Mouse (Mus musculus): ENCODE results near the gene Atg7. TPM values are rescaled to one million over a fixed set of nuclear protein-coding genes. Genes with fewer than 3 reads are reported as not detected.
"Not testable (repeated sequence)": the region's sequence is repeated elsewhere in the genome, so short reads cannot be mapped to it uniquely, and the experiment has no call there.

Atg7 gene
- 10 to 100 TPM; 15.3 to 16.1 TPM for total RNA-seq (2021)

DNA sequence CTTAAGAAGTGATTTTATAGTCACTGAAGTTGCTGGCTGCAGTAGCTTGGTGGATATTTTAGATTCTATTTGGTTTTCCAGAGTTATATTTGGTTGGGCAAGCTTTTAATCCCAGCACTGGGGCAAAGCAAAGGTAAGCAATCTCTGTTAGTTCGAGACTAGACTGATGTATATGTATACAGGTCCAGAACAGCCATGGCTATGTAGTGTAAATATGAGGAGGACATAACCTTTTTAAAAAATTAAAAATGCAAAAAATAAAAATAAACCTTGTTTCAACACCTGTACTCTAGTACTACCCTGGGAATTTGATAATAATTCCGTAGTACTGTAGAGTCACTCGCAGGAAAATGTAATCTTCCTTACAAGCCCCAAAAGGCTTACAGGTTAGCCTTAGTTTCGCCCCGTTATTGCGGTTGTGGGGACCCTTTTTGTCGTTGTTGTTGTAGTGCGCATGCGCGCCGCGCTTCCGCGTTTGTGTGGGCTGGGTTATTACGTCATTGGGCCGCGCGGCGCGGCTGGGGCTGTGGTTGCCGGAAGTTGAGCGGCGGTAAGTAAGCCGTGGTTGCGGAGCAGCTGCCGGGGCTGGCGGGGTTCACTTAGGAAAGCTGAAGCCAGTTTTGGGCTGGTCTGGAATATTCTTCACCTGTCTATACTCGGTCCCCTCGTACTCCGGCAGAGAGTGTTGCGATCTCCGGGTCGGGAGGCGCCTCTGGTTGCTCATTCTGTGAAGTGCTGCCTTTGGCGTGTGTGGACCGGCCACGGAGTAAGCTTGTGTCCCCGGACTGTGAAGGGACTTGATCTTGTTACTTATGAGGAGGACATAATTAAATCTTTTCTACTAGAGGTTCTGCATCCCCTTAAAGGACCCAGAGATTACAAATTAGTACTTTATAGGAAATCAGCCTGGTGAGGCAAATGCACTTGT is at the start of gene Atg7:
Atg7 (plus strand) TSS at position 497 of the 928 bp plus-strand sequence.
- peak; percentile 93 to 96 for DNase-seq
- intact Hi-C loops (cut with DNase I) = no loop called here

DNA sequence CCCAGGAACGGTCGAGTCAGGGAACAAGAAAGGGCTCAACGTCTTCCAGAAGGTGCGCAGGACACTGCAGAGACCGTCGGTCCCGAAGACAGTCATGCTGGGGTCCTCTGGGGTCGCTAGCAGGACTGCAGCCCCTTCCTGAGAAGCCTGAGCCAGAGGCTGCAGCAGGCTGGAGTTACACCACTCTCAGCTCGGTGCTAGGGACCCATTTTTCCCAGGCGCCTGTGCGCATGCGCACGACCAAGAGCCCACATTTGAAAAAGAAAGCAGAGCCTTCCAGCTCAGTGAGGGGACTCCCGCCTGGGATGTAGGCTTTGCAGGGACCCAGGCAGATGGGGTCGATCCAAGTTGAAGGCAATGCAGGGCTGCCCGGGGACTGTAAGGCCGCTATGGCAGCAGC is 28.8 kb upstream of the Atg7 start:
- peak; percentile 70 to 76 for DNase-seq
- intact Hi-C loops (cut with DNase I) = not testable (repeated sequence)

DNA sequence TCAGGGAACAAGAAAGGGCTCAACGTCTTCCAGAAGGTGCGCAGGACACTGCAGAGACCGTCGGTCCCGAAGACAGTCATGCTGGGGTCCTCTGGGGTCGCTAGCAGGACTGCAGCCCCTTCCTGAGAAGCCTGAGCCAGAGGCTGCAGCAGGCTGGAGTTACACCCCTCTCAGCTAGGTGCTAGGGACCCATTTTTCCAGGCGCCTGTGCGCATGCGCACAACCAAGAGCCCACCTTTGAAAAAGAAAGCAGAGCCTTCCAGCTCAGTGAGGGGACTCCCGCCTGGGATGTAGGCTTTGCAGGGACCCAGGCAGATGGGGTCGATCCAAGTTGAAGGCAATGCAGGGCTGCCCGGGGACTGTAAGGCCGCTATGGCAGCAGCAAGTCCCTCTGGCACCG is 9.0 kb upstream of the Atg7 start:
- intact Hi-C loops (cut with DNase I); DNase-seq: not testable (repeated sequence)

DNA sequence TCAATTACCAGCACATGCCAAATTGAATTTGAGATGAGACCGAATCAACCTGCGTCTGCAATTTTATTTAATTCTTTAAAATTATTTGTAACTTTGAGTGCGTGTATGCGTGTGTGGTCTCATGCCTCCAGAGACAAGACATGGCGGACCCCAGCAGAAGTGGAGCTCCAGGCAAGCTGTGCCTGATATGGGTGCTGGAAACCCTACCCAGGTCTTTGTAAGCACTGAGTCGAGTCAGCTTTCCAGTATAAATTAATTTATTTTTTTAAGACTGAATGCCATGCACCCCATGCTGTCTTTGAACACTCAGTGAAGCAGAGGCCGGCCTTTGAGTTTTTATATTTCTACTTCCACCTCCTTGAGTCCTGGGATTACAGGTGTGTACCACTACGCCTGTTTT is 819 bp downstream of the Atg7 start:
- intact Hi-C loops (cut with DNase I) = no loop called here
- no peak for DNase-seq

DNA sequence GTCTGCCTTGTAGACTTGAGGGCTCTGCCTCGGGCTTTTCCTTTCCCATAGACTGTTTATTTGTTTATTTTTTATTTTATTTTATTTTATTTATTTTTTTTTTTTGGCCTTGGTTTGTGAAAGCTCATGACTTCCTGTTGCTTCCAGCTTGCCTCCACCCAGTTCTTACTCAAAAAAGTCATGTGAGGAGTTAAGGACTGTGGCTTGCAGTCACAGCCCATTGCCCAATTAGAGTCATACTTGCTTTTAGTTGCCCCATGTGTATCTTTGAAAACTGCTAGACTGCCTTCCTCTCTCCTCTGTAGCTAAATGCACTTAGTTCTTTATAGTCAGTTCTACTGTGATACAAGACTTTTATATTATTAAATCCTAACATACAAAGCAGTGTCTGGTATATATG is 1.6 kb downstream of the Atg7 start:
- intact Hi-C loops (cut with DNase I) = no loop called here

DNA sequence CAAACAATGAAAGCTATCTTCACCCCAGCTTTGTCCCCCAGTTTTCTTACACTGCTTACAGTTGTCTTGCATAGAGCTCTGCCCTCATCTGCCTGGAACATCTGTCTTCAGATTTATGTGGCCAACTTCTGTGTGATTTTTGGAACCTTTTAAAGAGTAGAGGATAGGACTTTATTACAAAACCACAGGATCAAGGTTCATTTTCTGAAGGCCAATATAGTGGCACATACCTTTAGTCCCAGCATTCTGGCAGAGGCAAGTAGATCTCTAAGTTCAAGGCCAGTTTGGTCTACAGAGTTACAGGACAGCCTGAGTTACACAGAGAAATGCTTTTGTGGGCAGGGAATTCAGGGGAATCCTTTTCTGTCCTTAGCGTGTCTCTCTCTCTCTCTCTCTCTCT is 3.3 kb downstream of the Atg7 start:
- intact Hi-C loops (cut with DNase I) = no loop called here

More for the DNA sequence above, 1.6 kb downstream of the Atg7 start:
- DNase-seq = no peak

GRCm38 (mm10) chr6:114647011-114647410 is 4.1 kb downstream of the Atg7 start:
- no peak for DNase-seq
- intact Hi-C loops (cut with DNase I) = no loop called here

More for the DNA sequence above, 3.3 kb downstream of the Atg7 start:
- no peak for DNase-seq

GRCm38 (mm10) chr6:114648352-114649030 is 5.6 kb downstream of the Atg7 start:
- DNase-seq = no peak
- intact Hi-C loops (cut with DNase I) = no loop called here

DNA sequence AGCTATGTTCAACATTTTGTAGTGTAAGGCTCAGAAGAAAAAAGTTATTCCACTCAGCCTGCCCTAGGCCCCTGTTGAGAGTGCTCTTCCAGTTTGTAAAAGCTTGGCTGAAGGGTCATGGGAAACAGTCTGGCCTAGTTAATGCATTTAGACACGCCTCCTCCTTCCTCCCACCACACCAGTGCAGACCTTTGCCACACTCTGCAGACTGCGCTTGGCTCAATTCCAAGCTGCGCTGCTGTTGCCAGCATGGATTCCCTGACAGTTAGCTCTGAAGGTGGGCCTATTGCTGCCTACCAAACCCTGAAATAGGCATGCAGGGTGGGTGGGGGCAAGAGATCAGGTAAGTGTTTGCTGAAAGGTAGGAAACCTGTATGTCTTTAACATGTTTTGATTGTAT is 9.3 kb downstream of the Atg7 start:
- intact Hi-C loops (cut with DNase I) = no loop called here
- DNase-seq = no peak

DNA sequence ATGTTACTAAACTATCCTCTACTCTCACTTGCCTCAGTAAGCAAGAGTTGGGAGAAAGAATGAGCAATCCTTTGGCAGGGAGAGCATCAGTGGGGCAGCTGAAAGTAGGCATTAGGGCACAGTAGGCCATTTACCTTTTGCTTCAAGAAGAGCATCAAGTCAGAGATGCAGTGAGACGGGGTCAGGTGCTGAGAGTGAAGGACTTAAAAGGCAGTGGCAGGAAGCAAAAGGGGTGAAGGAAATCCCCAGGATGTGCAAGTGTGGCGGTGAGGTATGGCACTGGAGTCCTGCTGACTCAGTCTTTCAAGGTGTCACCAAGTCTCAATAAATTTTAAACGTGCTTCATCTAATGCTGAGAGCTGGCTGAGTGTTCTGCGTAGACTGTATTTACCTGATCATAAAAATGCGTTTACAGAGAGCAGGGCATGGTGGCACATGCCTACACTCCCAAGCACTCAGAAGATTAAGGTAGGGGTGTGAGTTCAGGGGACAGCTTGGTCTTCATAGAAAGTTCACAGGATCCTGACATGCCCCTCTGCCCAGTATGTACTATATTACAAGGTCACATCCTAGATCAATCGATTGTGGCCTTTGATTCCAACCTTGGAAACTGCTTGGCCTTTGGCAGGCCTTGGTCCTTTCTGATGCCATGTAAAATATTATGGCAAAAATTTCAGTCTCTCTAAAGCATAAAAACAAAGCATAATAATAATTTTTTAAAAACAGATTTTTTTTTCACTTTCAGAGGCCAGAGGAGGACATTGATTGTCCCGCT is 14.1 kb downstream of the Atg7 start:
- intact Hi-C loops (cut with DNase I) = no loop called here
- DNase-seq = no peak

GRCm38 (mm10) chr6:114657807-114658206 is 14.9 kb downstream of the Atg7 start:
- no peak for DNase-seq
- intact Hi-C loops (cut with DNase I) = no loop called here

- intact Hi-C loops (cut with DNase I) = no loop called here
- no peak for DNase-seq
These were observed 16.5 kb downstream of the Atg7 start for GRCm38 (mm10) chr6:114659278-114659991.

GRCm38 (mm10) chr6:114659992-114660800 is 17.3 kb downstream of the Atg7 start:
- intact Hi-C loops (cut with DNase I) = no loop called here
- no peak for DNase-seq

GRCm38 (mm10) chr6:114663707-114664106 is 20.8 kb downstream of the Atg7 start:
- intact Hi-C loops (cut with DNase I) = no loop called here
- no peak for DNase-seq

DNA sequence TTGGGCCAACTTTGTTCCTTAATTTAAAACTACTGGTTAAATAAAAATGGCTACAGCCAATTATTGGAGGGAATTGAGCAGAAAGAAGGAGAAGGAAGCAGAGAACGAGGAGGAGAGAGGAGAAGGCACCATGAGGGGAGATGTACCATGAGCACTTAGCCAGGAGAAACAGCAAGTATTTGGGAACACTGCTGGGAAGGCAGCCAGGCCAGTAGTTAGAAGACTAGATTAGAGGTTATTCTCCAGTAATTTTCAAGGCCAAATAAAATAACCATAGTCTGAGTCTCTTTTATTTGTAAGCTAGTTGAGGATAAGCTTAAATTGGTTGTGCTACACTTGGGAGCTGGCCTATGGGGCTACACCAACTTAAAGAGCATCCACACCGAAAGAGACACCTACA is 21.8 kb downstream of the Atg7 start:
- DNase-seq = no peak
- intact Hi-C loops (cut with DNase I) = no loop called here

DNA sequence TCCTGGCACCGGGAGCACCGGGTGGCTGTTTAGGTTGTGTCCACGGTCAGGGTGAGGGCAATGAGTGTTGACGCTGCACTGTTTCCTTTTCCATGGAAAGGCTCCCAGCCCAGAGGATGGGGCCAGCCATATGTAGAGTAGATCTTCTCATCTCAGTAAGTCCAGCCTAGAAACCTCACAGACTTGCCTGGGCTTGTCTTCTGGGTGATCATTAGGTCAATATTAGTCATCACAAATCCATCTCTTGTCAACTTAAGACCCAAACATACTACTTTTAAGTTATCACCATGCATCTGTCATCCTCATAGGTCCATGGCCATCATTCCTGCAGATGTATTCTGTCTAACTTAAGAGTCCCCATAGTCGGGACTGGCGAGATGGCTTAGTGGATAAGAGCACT is 24.6 kb downstream of the Atg7 start:
- DNase-seq = no peak
- intact Hi-C loops (cut with DNase I) = no loop called here

GRCm38 (mm10) chr6:114674771-114675170 is 31.9 kb downstream of the Atg7 start:
- intact Hi-C loops (cut with DNase I) = no loop called here
- DNase-seq = no peak

DNA sequence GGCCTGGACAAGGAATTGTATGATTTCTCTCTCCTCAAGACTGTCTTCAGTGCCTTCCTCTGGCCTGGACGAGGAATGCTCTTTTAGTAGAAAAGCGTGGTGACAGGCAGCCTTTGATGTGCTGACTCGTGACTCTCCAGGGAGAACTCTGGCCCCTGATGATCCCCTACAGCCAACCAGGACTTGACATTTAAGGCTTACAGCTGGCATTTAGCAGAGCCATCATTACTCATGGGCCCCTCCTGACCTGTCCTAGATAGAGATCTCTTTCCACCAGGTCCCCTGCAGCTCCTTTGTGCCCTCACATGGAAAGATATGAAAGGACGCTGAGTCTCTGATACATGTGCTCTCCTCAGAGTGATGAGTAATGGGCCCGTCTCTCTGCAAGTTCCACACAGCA is 33.2 kb downstream of the Atg7 start:
- DNase-seq = no peak
- intact Hi-C loops (cut with DNase I) = no loop called here

- DNase-seq = no peak
- intact Hi-C loops (cut with DNase I) = loop anchor here (5.0 kb wide), 1 partner anchor 590 kb away; no protein-coding TSS in a partner anchor
These were observed 39.3 kb downstream of the Atg7 start for GRCm38 (mm10) chr6:114682092-114682711.

Data from heart, postnatal 10 days (tissue).